Mouse (Mus musculus) heart, embryonic 15.5 days (tissue): Measurements from ENCODE around the gene AC109138.7. TPM values are rescaled to one million over a fixed set of nuclear protein-coding genes. Genes with fewer than 3 reads are reported as not detected.

ENCODE experiments used
- ATAC-seq: fragments of 200-750 bp; cut with Nextera tagmentation; replicated peaks from 2 replicates; pipeline ENCODE4 v1.8.0; 2017; ENCODE audit warnings: low read depth, moderate TSS enrichment; ENCODE audit not compliant: insufficient number of reproducible peaks, insufficient read depth, low FRiP score
- H3K27ac ChIP-seq: fragments of 300-500 bp; sonication (generic); 2 replicates; pipeline ENCODE4 v1.5.1; 2015; ENCODE audit warnings: mild to moderate bottlenecking, inconsistent platforms
- H3K27me3 ChIP-seq: fragments of 300-500 bp; sonication (generic); 2 replicates; pipeline ENCODE4 v1.6.1; 2015; ENCODE audit warnings: inconsistent platforms
- H3K36me3 ChIP-seq: fragments of 300-500 bp; sonication (generic); 2 replicates; pipeline ENCODE4 v1.6.1; 2015; ENCODE audit warnings: mild to moderate bottlenecking, inconsistent platforms
- H3K4me1 ChIP-seq: fragments of 300-500 bp; sonication (generic); replicated peaks from 2 replicates; pipeline ENCODE4 v1.6.1; 2015; ENCODE audit warnings: inconsistent platforms
- H3K4me2 ChIP-seq: fragments of 300-500 bp; sonication (generic); 2 replicates; pipeline ENCODE4 v1.6.1; 2015; ENCODE audit warnings: inconsistent platforms, mild to moderate bottlenecking, moderate library complexity
- H3K4me3 ChIP-seq: fragments of 300-500 bp; sonication (generic); 2 replicates; pipeline ENCODE4 v1.5.1; 2015; ENCODE audit warnings: mild to moderate bottlenecking, inconsistent platforms
- H3K9ac ChIP-seq: fragments of 300-500 bp; sonication (generic); 2 replicates; pipeline ENCODE4 v1.6.1; 2015; ENCODE audit warnings: mild to moderate bottlenecking, inconsistent platforms
- H3K9me3 ChIP-seq: fragments of 300-500 bp; sonication (generic); replicated peaks from 2 replicates; pipeline ENCODE4 v1.6.1; 2016; ENCODE audit warnings: inconsistent platforms
- WGBS: fragments of 180-500 bp; shearing (Covaris S2); methylation state at CpG from one replicate; pipeline ENCODE4 v1.1.7; 2015; ENCODE audit warnings: mixed read lengths; 5-methylcytosine and 5-hydroxymethylcytosine counted together
- polyA plus RNA-seq: library from polyadenylated mRNA; unstranded; fragments of >200 nt; fragmentation: Nextera tagmentation; extraction: Ambion mirVana; gene quantifications from 2 replicates; pipeline ENCODE4 v1.2.1, GENCODE M21; 2015

The AC109138.7 gene
- polyA plus RNA-seq, 1 experiment from 2014 or later, result not detected

- Histone ChIP-seq H3K4me1 (peaks cover 11% of the 10 kb centered on the region), H3K36me3 (no peaks in the 10 kb centered on the region), H3K4me2 (peak overlapping the region; percentile 89), H3K27me3 (no peaks in the 10 kb centered on the region), H3K4me3 (peak overlapping the region; percentile 71), H3K9me3 (no peaks in the 10 kb centered on the region), H3K9ac (peak overlapping the region; percentile 61), H3K27ac (no peak overlapping the region)
- ATAC-seq, result peak; percentile 90
- WGBS, result under 1% methylated on average over 41 of the region's 41 CpGs
These were observed 43.2 kb downstream of the AC109138.7 start for GRCm38 (mm10) chr19:4257216-4257896.

GRCm38 (mm10) chr19:4257897-4258252 lies 43.7 kb downstream of the AC109138.7 start:
- Histone ChIP-seq H3K9me3 (no peaks in the 10 kb centered on the region), H3K4me2 (peak overlapping the region; percentile 89), H3K4me3 (peak overlapping the region; percentile 71), H3K27me3 (no peaks in the 10 kb centered on the region), H3K36me3 (no peaks in the 10 kb centered on the region), H3K9ac (peak overlapping the region; percentile 61), H3K27ac (no peak overlapping the region), H3K4me1 (peaks cover 11% of the 10 kb centered on the region)
- 21% methylated on average over 12 of the region's 12 CpGs for WGBS
- no peak for ATAC-seq

- no peak overlapping the region for H3K9ac ChIP-seq
- WGBS, result 58% methylated on average over 8 of the region's 8 CpGs
- H3K27me3 ChIP-seq, result no peaks in the 10 kb centered on the region
- no peaks in the 10 kb centered on the region for H3K36me3 ChIP-seq
- H3K9me3 ChIP-seq, result no peaks in the 10 kb centered on the region
- H3K4me2 ChIP-seq, result no peak overlapping the region
- no peak for ATAC-seq
- H3K4me3 ChIP-seq, result no peak overlapping the region
- peaks cover 11% of the 10 kb centered on the region for H3K4me1 ChIP-seq
- no peak overlapping the region for H3K27ac ChIP-seq
These were observed 47.0 kb downstream of the AC109138.7 start for GRCm38 (mm10) chr19:4261038-4261698.

- no peaks in the 10 kb centered on the region for H3K9me3 ChIP-seq
- no peak overlapping the region for H3K9ac ChIP-seq
- H3K4me2 ChIP-seq, result no peak overlapping the region
- no peak overlapping the region for H3K4me3 ChIP-seq
- 67% methylated on average over 6 of the region's 6 CpGs for WGBS
- H3K27ac ChIP-seq, result no peak overlapping the region
- no peaks in the 10 kb centered on the region for H3K36me3 ChIP-seq
- no peak for ATAC-seq
- peaks cover 7% of the 10 kb centered on the region for H3K4me1 ChIP-seq
- 0 out of 2 replicates have a peak, but pooled peaks cover under 1% of the 10 kb centered on the region for H3K27me3 ChIP-seq
These were observed 48.6 kb downstream of the AC109138.7 start for GRCm38 (mm10) chr19:4262756-4263155.

GRCm38 (mm10) chr19:4263702-4264101 lies 49.5 kb downstream of the AC109138.7 start:
- Histone ChIP-seq H3K4me2 (no peak overlapping the region), H3K4me3 (no peak overlapping the region), H3K4me1 (peaks cover 8% of the 10 kb centered on the region; the same call in 1 of the 2 replicates), H3K9ac (no peak overlapping the region), H3K36me3 (no peaks in the 10 kb centered on the region), H3K27ac (no peak overlapping the region), H3K9me3 (no peaks in the 10 kb centered on the region), H3K27me3 (peaks cover 9% of the 10 kb centered on the region)
- ATAC-seq, result no peak
- 63% methylated on average over 14 of the region's 14 CpGs for WGBS

- H3K27ac ChIP-seq, result no peak overlapping the region
- H3K4me1 ChIP-seq, result peaks cover 14% of the 10 kb centered on the region
- H3K9ac ChIP-seq, result no peak overlapping the region
- H3K27me3 ChIP-seq, result peaks cover 9% of the 10 kb centered on the region
- H3K4me3 ChIP-seq, result no peak overlapping the region
- H3K4me2 ChIP-seq, result no peak overlapping the region
- H3K9me3 ChIP-seq, result no peaks in the 10 kb centered on the region
- WGBS, result 93% methylated on average over 6 of the region's 6 CpGs
- ATAC-seq, result no peak
- no peaks in the 10 kb centered on the region for H3K36me3 ChIP-seq
These were observed 50.1 kb downstream of the AC109138.7 start for GRCm38 (mm10) chr19:4264171-4264780.

- WGBS, result 70% methylated on average over 4 of the region's 4 CpGs
- ATAC-seq, result no peak
- Histone ChIP-seq H3K36me3 (no peaks in the 10 kb centered on the region), H3K9me3 (no peaks in the 10 kb centered on the region), H3K4me2 (no peak overlapping the region), H3K27ac (no peak overlapping the region), H3K9ac (no peak overlapping the region), H3K27me3 (peaks cover 13% of the 10 kb centered on the region), H3K4me3 (no peak overlapping the region), H3K4me1 (peaks cover 14% of the 10 kb centered on the region)
These were observed 51.8 kb downstream of the AC109138.7 start for GRCm38 (mm10) chr19:4265956-4266355.

- peak; percentile 77 for ATAC-seq
- 6% methylated on average over 46 of the region's 46 CpGs for WGBS
These were observed 54.6 kb downstream of the AC109138.7 start, which contains the start of gene Ssh3 for GRCm38 (mm10) chr19:4268566-4269361. Gene Ssh3 (minus strand): TSS chr19:4269180.

GRCm38 (mm10) chr19:4270187-4270586 lies 56.0 kb downstream of the AC109138.7 start:
- no peaks in the 10 kb centered on the region for H3K36me3 ChIP-seq
- no peak overlapping the region for H3K4me3 ChIP-seq
- no peak for ATAC-seq
- no peak overlapping the region for H3K9ac ChIP-seq
- H3K27ac ChIP-seq, result no peak overlapping the region
- no peaks in the 10 kb centered on the region for H3K9me3 ChIP-seq
- WGBS, result 68% methylated on average over 6 of the region's 6 CpGs
- peaks cover 13% of the 10 kb centered on the region for H3K27me3 ChIP-seq
- peaks cover 14% of the 10 kb centered on the region for H3K4me1 ChIP-seq
- no peak overlapping the region for H3K4me2 ChIP-seq

More at GRCm38 (mm10) chr19:4268566-4269361, 54.6 kb downstream of the AC109138.7 start, which contains the start of gene Ssh3:
- Histone ChIP-seq H3K9ac (peak within 1 kb of the TSS; percentile 60), H3K27me3 (peaks cover 13% of the 10 kb centered on the region), H3K9me3 (no peaks in the 10 kb centered on the region), H3K27ac (no peak within 1 kb of the TSS; the same call in 1 of the 2 replicates), H3K4me2 (peak within 1 kb of the TSS; percentile 83), H3K4me1 (peaks cover 14% of the 10 kb centered on the region), H3K36me3 (no peaks in the 10 kb centered on the region), H3K4me3 (peak within 1 kb of the TSS; percentile 61)

- peaks cover 13% of the 10 kb centered on the region for H3K27me3 ChIP-seq
- no peaks in the 10 kb centered on the region for H3K36me3 ChIP-seq
- no peak overlapping the region for H3K4me2 ChIP-seq
- WGBS, result 93% methylated on average over 11 of the region's 11 CpGs
- no peak overlapping the region for H3K27ac ChIP-seq
- no peak overlapping the region for H3K9ac ChIP-seq
- H3K9me3 ChIP-seq, result no peaks in the 10 kb centered on the region
- no peak for ATAC-seq
- H3K4me1 ChIP-seq, result peaks cover 14% of the 10 kb centered on the region
- no peak overlapping the region for H3K4me3 ChIP-seq
These were observed 56.8 kb downstream of the AC109138.7 start for GRCm38 (mm10) chr19:4270972-4271371.

GRCm38 (mm10) chr19:4279487-4279886 lies 65.3 kb downstream of the AC109138.7 start:
- no peak overlapping the region for H3K4me3 ChIP-seq
- H3K27me3 ChIP-seq, result 0 out of 2 replicates have a peak, but pooled peaks cover 5% of the 10 kb centered on the region
- H3K4me1 ChIP-seq, result peaks cover 10% of the 10 kb centered on the region
- H3K4me2 ChIP-seq, result no peak overlapping the region
- H3K27ac ChIP-seq, result no peak overlapping the region
- 0 out of 2 replicates have a peak, but pooled peaks cover 3% of the 10 kb centered on the region for H3K36me3 ChIP-seq
- H3K9me3 ChIP-seq, result no peaks in the 10 kb centered on the region
- no peak overlapping the region for H3K9ac ChIP-seq
- 96% methylated on average over 1 of the region's 1 CpGs for WGBS
- ATAC-seq, result no peak
